Mouse (Mus musculus): ENCODE measurements around the gene Tmem186.

Gene Tmem186

DNA sequence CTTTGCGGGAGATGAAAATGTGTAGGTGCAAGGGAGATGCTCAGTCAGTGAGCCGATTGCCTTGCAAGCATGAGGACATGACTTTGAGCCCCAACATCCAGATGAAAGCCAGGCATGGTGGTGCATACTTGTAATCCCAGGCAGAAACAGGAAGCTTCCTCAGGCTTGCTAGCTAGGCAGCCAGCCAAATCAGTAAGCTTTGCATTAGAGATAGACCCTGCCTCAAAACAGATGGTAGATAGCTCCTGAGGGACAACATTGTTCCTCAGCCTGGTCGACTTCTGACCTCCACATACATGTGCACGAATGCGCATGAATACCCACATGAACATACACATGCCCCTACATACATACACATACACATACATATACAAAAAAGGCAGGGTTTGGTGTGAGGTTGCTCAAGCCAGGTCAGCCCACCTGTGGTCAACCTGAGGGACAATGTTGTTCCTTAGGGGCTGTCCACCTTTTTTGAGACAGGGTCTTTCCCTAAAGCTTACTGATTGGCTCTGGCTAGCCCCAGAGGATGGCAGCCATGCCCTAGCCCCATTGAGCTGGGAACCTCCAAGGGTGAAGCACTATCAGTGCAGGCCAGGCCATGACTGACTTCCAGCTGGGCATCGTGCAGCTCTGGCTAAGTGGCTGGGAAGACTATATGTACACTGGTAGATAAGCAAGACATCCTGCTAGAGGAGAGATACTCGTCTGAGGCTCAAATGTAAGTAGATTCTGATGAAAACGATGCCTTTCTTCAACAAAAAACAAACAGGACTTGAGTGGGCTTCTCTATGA is 25.1 kb downstream of the Tmem186 start:
- no peak for DNase-seq (ENCODE audit: low read depth)

DNA sequence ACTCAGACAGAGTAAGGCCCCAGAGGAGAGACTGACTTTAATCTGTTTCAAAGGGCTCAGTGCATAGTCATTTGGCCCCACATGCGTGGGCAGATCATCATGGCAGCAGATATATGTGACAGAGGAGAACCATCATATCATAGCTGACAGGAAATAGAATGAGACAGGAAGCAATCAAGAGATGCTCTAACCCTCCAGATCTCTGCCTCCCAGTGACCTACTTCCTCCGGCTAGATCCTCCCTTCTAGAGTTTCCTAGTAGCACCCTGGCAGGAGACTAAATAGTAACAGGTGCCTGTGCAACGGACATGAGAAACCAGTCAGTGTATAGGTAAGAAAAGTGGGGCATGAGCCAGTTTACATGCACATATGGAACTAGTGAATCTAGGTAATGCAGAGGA is 27.1 kb downstream of the Tmem186 start:
- DNase-seq (ENCODE audit: low read depth), result peak; percentile 43

DNA sequence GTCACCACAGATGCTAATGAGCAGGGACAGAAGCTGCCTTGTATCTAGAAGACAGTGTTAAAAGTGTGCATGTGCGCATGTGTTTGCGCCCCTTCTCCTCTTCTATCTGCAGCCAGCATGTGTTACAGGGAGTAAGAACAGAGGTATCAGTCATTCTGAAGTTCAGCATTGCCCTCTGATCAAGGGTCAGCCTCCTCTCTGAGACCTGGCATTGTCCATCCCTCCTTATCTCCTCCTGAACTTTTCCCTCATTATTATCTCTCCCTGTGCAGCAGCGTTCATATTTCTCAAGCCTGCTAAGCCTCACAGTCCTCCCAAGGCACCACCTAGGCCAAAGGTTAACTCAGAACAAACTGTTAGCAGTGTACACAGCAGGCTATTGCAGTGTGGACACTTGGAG is 33.7 kb downstream of the Tmem186 start:
- no peak for DNase-seq (ENCODE audit: low read depth)

DNA sequence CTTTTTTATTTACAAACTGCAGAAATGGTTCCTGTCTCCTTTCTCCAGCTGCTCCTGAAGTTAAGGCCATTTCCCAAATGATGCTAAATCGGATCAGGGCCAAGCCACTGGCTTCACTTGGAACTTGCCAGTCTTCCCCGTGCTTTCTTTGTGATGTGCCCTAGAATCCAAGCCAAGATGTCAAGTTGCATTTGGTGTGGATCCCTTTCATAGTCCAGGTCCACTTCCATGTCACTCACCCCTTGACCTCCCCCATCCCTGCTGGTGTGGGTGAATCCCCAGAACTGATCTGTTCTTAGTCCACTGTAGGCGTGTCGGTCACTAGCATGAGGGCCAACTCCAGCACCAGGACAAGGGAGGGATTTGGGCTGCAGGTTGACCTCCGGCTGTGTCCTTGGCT is 40.0 kb downstream of the Tmem186 start:
- no peak for DNase-seq (ENCODE audit: low read depth)

DNA sequence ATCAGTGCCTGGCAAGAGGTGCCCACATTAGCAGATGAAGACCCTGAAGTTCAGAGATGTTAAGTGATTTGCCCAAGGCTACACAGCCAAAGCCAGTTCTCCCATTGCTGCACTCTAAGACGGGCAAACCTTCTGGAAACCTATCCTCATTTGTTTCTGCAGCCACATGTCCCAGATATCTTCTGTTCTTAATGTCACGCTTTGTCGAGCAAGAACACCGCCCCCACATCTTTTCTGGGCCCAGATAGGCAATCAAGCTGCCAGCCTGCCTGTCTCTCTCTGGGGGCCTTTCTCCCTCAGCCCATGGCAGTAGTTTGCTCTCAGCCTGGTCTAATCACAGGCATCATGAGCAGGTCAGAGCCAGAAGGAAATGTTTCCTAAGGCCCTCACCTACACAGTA is 41.2 kb downstream of the Tmem186 start:
- DNase-seq (ENCODE audit: low read depth), result no peak

DNA sequence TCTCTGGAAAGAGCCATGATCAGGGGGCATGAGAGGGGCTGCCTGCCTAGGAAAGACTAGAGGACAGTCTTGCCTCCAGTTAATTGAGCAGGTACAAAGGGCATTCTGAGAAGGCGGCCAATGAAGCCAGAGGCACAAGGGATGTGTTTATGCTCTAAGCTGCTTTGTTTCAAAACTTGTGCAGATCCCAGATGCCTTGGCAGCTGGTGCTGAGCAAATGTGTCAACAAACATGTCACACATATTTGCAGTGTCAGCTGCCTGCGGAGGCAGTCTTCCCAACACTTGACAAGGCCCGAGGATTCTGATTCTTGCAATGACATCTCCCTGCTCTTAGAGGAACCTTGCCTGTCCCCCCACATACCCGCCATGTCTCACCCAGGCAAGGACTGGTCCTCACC is 42.1 kb downstream of the Tmem186 start:
- no peak for DNase-seq (ENCODE audit: low read depth)

DNA sequence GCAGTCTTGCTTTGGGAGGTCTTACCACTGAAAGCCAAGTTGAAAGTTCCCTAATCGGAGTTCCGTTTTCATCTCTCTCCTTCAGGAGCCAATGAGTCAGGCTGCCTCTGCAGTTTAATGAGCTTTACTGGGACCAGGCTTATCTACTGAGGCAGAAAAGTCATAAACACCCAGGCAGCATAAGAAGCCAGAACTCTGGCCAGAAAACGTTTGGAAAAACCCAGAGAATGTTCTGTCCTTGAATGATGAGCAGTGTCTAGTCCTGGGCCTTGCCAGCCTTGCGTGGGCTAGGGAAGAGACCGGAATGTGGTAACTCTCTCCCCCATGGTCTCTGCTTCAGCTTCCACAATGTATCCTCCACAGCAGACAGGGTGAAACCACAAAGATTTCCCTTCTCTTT is 52.5 kb downstream of the Tmem186 start:
- no peak for DNase-seq (ENCODE audit: low read depth)

DNA sequence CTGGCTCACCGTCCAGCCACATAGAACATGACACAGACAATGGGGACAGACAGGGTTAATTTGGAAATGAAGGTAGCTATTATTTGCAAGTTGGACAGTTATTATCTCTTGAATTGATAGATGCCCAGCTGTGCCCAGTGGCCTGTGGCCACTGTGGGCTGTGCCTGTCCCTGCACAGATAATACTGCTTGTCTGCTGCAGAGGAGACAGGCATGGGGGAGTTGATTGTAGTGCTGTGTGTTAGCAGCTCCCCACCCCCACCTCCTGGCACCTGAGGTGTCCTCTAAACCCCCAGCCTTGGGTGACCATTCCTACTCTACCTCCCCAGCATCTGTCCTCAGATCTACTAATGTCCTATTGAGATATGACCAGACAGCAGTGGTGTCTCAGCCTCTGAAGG is 53.3 kb downstream of the Tmem186 start:
- no peak for DNase-seq (ENCODE audit: low read depth)
